Mouse (Mus musculus) CH12.LX (cell line): ENCODE data around the gene Tdrd12. TPM values are rescaled to one million over a fixed set of nuclear protein-coding genes. Genes with fewer than 3 reads are reported as not detected.
A peak's percentile ranks its signal among the peaks of the same experiment; 100 is the strongest.

ENCODE experiments used
- DNase-seq: peaks from one replicate; pipeline ENCODE4 v3.0.0-alpha.2; 2013; ENCODE audit errors: extremely low read depth
- H3K27ac ChIP-seq: 2 replicates; pipeline ENCODE4 v1.5.1; 2012; ENCODE audit warnings: low read depth, mild to moderate bottlenecking, control low read depth, moderate library complexity; ENCODE audit not compliant: insufficient read depth
- H3K27me3 ChIP-seq: replicated peaks from 2 replicates; pipeline ENCODE3; 2012; ENCODE audit warnings: inconsistent platforms
- H3K36me3 ChIP-seq, 2 experiments: replicated peaks in 1 of 2; 2 replicates each; pipeline versions ENCODE3 to v1.6.1; 2012; ENCODE audit warnings: inconsistent platforms in 1 of 2, low read length in 1 of 2, mild to moderate bottlenecking in 1 of 2, mixed read lengths in 1 of 2, moderate library complexity in 1 of 2; ENCODE audit not compliant: control insufficient read depth in 1 of 2, insufficient read depth in 1 of 2
- H3K4me1 ChIP-seq, 2 experiments: 2 replicates each; pipeline ENCODE4 v1.6.1; 2012; ENCODE audit warnings: inconsistent platforms in 1 of 2, moderate library complexity in 1 of 2; ENCODE audit not compliant: insufficient read depth in 2 of 2, control insufficient read depth in 1 of 2
- H3K4me2 ChIP-seq: 2 replicates; pipeline ENCODE4 v1.6.1; 2012; ENCODE audit warnings: low read depth, mild to moderate bottlenecking, control low read depth; ENCODE audit not compliant: poor library complexity, insufficient read depth, severe bottlenecking
- H3K4me3 ChIP-seq, 3 experiments: fragments of 150-350 bp in 1 of 3; sonication (generic) in 1 of 3; replicated peaks in 1 of 3; 2 replicates each; pipeline versions ENCODE3 to v1.5.1; 2011 to 2012; ENCODE audit warnings: low read depth in 2 of 3, low read length in 2 of 3, mild to moderate bottlenecking in 2 of 3, moderate library complexity in 2 of 3, control low read depth in 1 of 3, improper control_type of control experiment in 1 of 3, inconsistent platforms in 1 of 3, mixed read lengths in 1 of 3; ENCODE audit not compliant: poor library complexity in 1 of 3
- H3K79me2 ChIP-seq: replicated peaks from 2 replicates; pipeline ENCODE4 v1.6.1; 2012; ENCODE audit warnings: mild to moderate bottlenecking, moderate library complexity; ENCODE audit not compliant: control insufficient read depth, poor library complexity, insufficient read depth, severe bottlenecking; ENCODE audit errors: extremely low read depth
- H3K9ac ChIP-seq: 2 replicates; pipeline ENCODE4 v1.6.1; 2012; ENCODE audit warnings: low read depth, mild to moderate bottlenecking, control low read depth, moderate library complexity; ENCODE audit not compliant: insufficient read depth
- H3K9me3 ChIP-seq: replicated peaks from 2 replicates; pipeline ENCODE3; 2012; ENCODE audit warnings: low read length, inconsistent platforms, mixed read lengths
- BHLHE40 ChIP-seq: IDR thresholded peaks from 2 replicates; pipeline ENCODE4 v1.6.1; 2011; ENCODE audit warnings: mild to moderate bottlenecking, low read depth, low read length, improper control_type of control experiment
- CTCF ChIP-seq, 2 experiments: IDR thresholded peaks in 1 of 2; conservative IDR thresholded peaks in 1 of 2; 2 replicates each; pipeline ENCODE4 v1.5.1; 2011 to 2012; ENCODE audit warnings: low read depth in 2 of 2, low read length in 2 of 2, improper control_type of control experiment in 1 of 2, inconsistent platforms in 1 of 2, mild to moderate bottlenecking in 1 of 2, moderate library complexity in 1 of 2
- E2F4 ChIP-seq: IDR thresholded peaks from 2 replicates; pipeline ENCODE4 v1.6.1; 2011; ENCODE audit warnings: low read depth, low read length, improper control_type of control experiment; ENCODE audit not compliant: insufficient replicate concordance
- ELF1 ChIP-seq: IDR thresholded peaks from 2 replicates; pipeline ENCODE4 v1.6.1; 2014; ENCODE audit warnings: low read depth, mild to moderate bottlenecking, inconsistent platforms, low read length, improper control_type of control experiment
- ETS1 ChIP-seq: conservative IDR thresholded peaks from 2 replicates; pipeline ENCODE4 v1.6.1; 2012; ENCODE audit warnings: low read depth, mild to moderate bottlenecking, inconsistent platforms, low read length, improper control_type of control experiment, moderate library complexity
- GABPA ChIP-seq: IDR thresholded peaks from 2 replicates; pipeline ENCODE4 v1.6.1; 2012; ENCODE audit warnings: low read depth, low read length, improper control_type of control experiment, inconsistent platforms; ENCODE audit not compliant: insufficient replicate concordance
- HCFC1 ChIP-seq: IDR thresholded peaks from 2 replicates; pipeline ENCODE4 v1.6.1; 2012; ENCODE audit warnings: low read depth, mild to moderate bottlenecking, inconsistent platforms, low read length, improper control_type of control experiment
- IRF4 ChIP-seq: IDR thresholded peaks from 2 replicates; pipeline ENCODE4 v1.6.1; 2014; ENCODE audit warnings: low read depth, mild to moderate bottlenecking, inconsistent platforms, low read length, improper control_type of control experiment
- JUN ChIP-seq: IDR thresholded peaks from 2 replicates; pipeline ENCODE4 v1.6.1; 2011; ENCODE audit warnings: low read depth, mild to moderate bottlenecking, low read length, improper control_type of control experiment, moderate library complexity; ENCODE audit not compliant: insufficient read depth
- MAFK ChIP-seq: IDR thresholded peaks from 2 replicates; pipeline ENCODE4 v1.6.1; 2011; ENCODE audit warnings: low read length, improper control_type of control experiment; ENCODE audit not compliant: insufficient replicate concordance
- MAX ChIP-seq: IDR thresholded peaks from 2 replicates; pipeline ENCODE4 v1.6.1; 2011; ENCODE audit warnings: low read length, improper control_type of control experiment
- MEF2A ChIP-seq: IDR thresholded peaks from 2 replicates; pipeline ENCODE4 v1.6.1; 2014; ENCODE audit warnings: low read depth, mild to moderate bottlenecking, inconsistent platforms, low read length, improper control_type of control experiment, borderline replicate concordance
- MXI1 ChIP-seq: IDR thresholded peaks from 2 replicates; pipeline ENCODE4 v1.6.1; 2011; ENCODE audit warnings: mild to moderate bottlenecking, low read depth, low read length, improper control_type of control experiment
- NELFE ChIP-seq: IDR thresholded peaks from 2 replicates; pipeline ENCODE4 v1.6.1; 2011; ENCODE audit warnings: low read depth, low read length, improper control_type of control experiment
- POLR2A ChIP-seq: IDR thresholded peaks from 2 replicates; pipeline ENCODE4 v1.6.1; 2011; ENCODE audit warnings: low read depth, mild to moderate bottlenecking, improper control_type of control experiment, low read length
- RCOR1 ChIP-seq: conservative IDR thresholded peaks from 2 replicates; pipeline ENCODE4 v1.6.1; 2012; ENCODE audit warnings: low read depth, mild to moderate bottlenecking, inconsistent platforms, low read length, improper control_type of control experiment
- SIN3A ChIP-seq: IDR thresholded peaks from 2 replicates; pipeline ENCODE4 v1.6.1; 2012; ENCODE audit warnings: low read length, improper control_type of control experiment, inconsistent platforms
- SMC3 ChIP-seq: IDR thresholded peaks from 2 replicates; pipeline ENCODE4 v1.6.1; 2011; ENCODE audit warnings: low read depth, low read length, improper control_type of control experiment
- TBP ChIP-seq: conservative IDR thresholded peaks from 2 replicates; pipeline ENCODE4 v1.6.1; 2011; ENCODE audit warnings: low read depth, low read length, improper control_type of control experiment
- TCF12 ChIP-seq: IDR thresholded peaks from 2 replicates; pipeline ENCODE4 v1.6.1; 2014; ENCODE audit warnings: low read depth, mild to moderate bottlenecking, inconsistent platforms, low read length, improper control_type of control experiment
- USF1 ChIP-seq: IDR thresholded peaks from 2 replicates; pipeline ENCODE4 v1.6.1; 2014; ENCODE audit warnings: low read depth, mild to moderate bottlenecking, inconsistent platforms, low read length, improper control_type of control experiment
- ZMIZ1 ChIP-seq: IDR thresholded peaks from 2 replicates; pipeline ENCODE4 v1.6.1; 2012; ENCODE audit warnings: low read depth, mild to moderate bottlenecking, inconsistent platforms, low read length, improper control_type of control experiment
- dilution Hi-C: fragments of 300-500 bp; cut with MboI; formaldehyde crosslinking; loops from 2 replicates; pipeline ENCODE4 v1.14.3; 2020; ENCODE audit warnings: low sequenced_read_pairs; ENCODE audit not compliant: extremely low pct_unique_long_range_greater_than_20kb, extremely low pct_ligation_motif_present
- in situ Hi-C: fragments of 300-500 bp; cut with MboI; formaldehyde crosslinking; loops from 3 replicates; pipeline ENCODE4 v1.14.3; 2019; ENCODE audit warnings: low sequenced_read_pairs, low pct_ligation_motif_present, low pct_unique_long_range_greater_than_20kb, mixed read lengths
- polyA plus RNA-seq: library from polyadenylated mRNA; unstranded; fragments of >175 nt; gene quantifications from 2 replicates; pipeline ENCODE4 v1.2.1, GENCODE M21; 2012; ENCODE audit warnings: low read depth; ENCODE audit not compliant: insufficient read length
- total RNA-seq, 2 experiments: library from RNA; depleted of rRNA; stranded (reverse); fragments of 300-350 nt in 1 of 2; fragments of >200 nt in 1 of 2; gene quantifications; 2 replicates each; pipeline ENCODE4 v1.2.3; 2012 to 2014

The Tdrd12 gene
- total and polyA plus RNA-seq, 3 experiments: 0.08 to 0.21 (median 0.19) TPM

- TF ChIP-seq ELF1 (peak; percentile 95), ETS1 (no peak), JUN (no peak), RCOR1 (no peak), MAFK (no peak), MEF2A (no peak), ZMIZ1 (0 out of 2 replicates have a peak, but pooled peaks have one; percentile 40), TCF12 (no peak), IRF4 (0 out of 2 replicates have a peak, but pooled peaks have one; percentile 18), TBP (peak; percentile 88), POLR2A (peak; percentile 94), MAX (peak; percentile 61), NELFE (peak; percentile 77), SMC3 (no peak), GABPA (no peak), USF1 (no peak), E2F4 (no peak), BHLHE40 (no peak; the same call in 1 of the 2 replicates)
These were observed 48.7 kb upstream of the Tdrd12 start, which contains the start of gene Ankrd27 (continued) for GRCm38 (mm10) chr7:35586055-35586905.

- H3K9ac ChIP-seq: peak within 1 kb of the TSS; percentile 55
- H3K79me2 ChIP-seq: 0 out of 2 replicates have a peak, but pooled peaks cover 4% of the 10 kb centered on the region
- TF ChIP-seq IRF4 (no peak), USF1 (no peak), MXI1 (peak; percentile 37; the same call in 1 of the 2 replicates), TCF12 (no peak), SIN3A (peak; percentile 65), HCFC1 (no peak), SMC3 (no peak), MAFK (no peak), BHLHE40 (0 out of 2 replicates have a peak, but pooled peaks have one; percentile 14), CTCF (conservative IDR thresholded peaks at IDR 0.05 in 1 of 2, IDR thresholded peaks at IDR 0.05 in 1 of 2; ENCODE audit: low read depth in 2 of 2, low read length in 2 of 2) (no peak)
- H3K4me2 ChIP-seq: peak within 1 kb of the TSS; percentile 89
- in situ Hi-C loops: loop anchor here (5.0 kb wide), 1 partner anchor 42 kb away; no protein-coding TSS in a partner anchor
- DNase-seq: peak; percentile 48
- H3K27me3 ChIP-seq: peaks cover 24% of the 10 kb centered on the region
- peak within 1 kb of the TSS; percentile 77 to 80 (median 79) for H3K4me3 ChIP-seq
- peaks cover 0 to 7% of the 10 kb centered on the region in 2 experiments for H3K36me3 ChIP-seq
- H3K4me1 ChIP-seq: peaks cover 8 to 34% of the 10 kb centered on the region in 2 experiments
- dilution Hi-C loops: no loop called here
- no peak within 1 kb of the TSS for H3K27ac ChIP-seq
- H3K9me3 ChIP-seq: peaks cover 4% of the 10 kb centered on the region
These were observed 47.9 kb upstream of the Tdrd12 start, which contains the start of gene Rgs9bp for GRCm38 (mm10) chr7:35585191-35586054. Gene Rgs9bp (minus strand): TSS chr7:35585582.
